Mouse (Mus musculus) liver, adult 2 months (tissue): ENCODE data around the gene Paqr9.

Source experiments
- CTCF ChIP-seq: fragments of 200-500 bp; IDR thresholded peaks from 2 replicates; pipeline ENCODE4 v1.5.1; 2011; ENCODE audit warnings: low read depth, low read length, control low read depth
- POLR2A ChIP-seq: fragments of 200-500 bp; IDR thresholded peaks from 2 replicates; pipeline ENCODE4 v1.6.1; 2011; ENCODE audit warnings: low read length, control low read depth; ENCODE audit not compliant: insufficient read depth; ENCODE audit errors: extremely low read depth

DNA sequence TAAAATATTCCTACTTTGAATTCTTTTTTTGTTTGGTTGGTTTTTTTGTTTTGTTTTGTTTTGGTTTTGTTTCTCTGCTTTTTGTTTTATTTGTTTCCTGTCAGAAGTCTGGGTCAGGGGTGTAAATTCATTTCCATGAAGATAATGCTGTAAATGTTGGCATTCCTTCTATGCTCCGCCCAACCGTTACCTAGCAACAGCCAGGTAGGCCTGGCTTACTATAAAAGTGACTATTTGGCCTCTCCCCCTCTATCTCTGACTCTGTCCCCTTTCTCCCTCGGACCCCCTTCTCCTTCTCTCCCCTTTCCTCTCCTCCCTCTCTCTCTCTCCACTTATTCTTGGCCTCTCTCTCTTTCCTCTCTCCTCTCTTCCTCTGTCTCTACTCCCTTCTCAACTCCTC, 56.5 kb downstream of the Paqr9 start:
- TF ChIP-seq CTCF (no peak), POLR2A (no peak)
